Mouse (Mus musculus): ENCODE measurements around the gene Cnnm4.

GRCm38 (mm10) chr1:36496719-36497118, 25.3 kb downstream of the Cnnm4 start:
- TF ChIP-seq POLR2A (IDR thresholded peaks at IDR 0.05; ENCODE audit: low read depth, low read length), result no peak
- TF ChIP-seq CTCF (IDR thresholded peaks at IDR 0.05; ENCODE audit: extremely low read depth, insufficient read depth, insufficient read length, insufficient replicate concordance), result no peak
